Mouse (Mus musculus) fat pad, adult 2 months (tissue): ENCODE results near the gene Podxl2.

Experiments used
- DNase-seq: peaks from one replicate; pipeline ENCODE4 v3.0.0-alpha.2; 2011; ENCODE audit warnings: low read depth, low spot score; ENCODE audit errors: extremely low read depth

Podxl2 gene

GRCm38 (mm10) chr6:88847571-88847970 is 27.3 kb downstream of the Podxl2 start:
- DNase-seq, result no peak

- DNase-seq, result no peak
Observed at GRCm38 (mm10) chr6:88844901-88845565, 29.8 kb downstream of the Podxl2 start.

GRCm38 (mm10) chr6:88843781-88844725 is 30.8 kb downstream of the Podxl2 start:
- no peak for DNase-seq

GRCm38 (mm10) chr6:88843241-88843640 is 31.6 kb downstream of the Podxl2 start:
- DNase-seq, result no peak

GRCm38 (mm10) chr6:88842731-88843151 is 32.1 kb downstream of the Podxl2 start:
- no peak for DNase-seq

GRCm38 (mm10) chr6:88841781-88842689 is 32.8 kb downstream of the Podxl2 start, which contains the start of gene Abtb1:
Gene Abtb1 (minus strand): TSS chr6:88841984.
- DNase-seq, result peak; percentile 99

GRCm38 (mm10) chr6:88841514-88841780 is 33.4 kb downstream of the Podxl2 start:
- DNase-seq, result no peak

- DNase-seq, result no peak
Observed at GRCm38 (mm10) chr6:88840791-88841513, 33.9 kb downstream of the Podxl2 start.

GRCm38 (mm10) chr6:88840211-88840610 is 34.6 kb downstream of the Podxl2 start:
- DNase-seq, result no peak

- no peak for DNase-seq
Observed at GRCm38 (mm10) chr6:88839135-88839970, 35.5 kb downstream of the Podxl2 start.

GRCm38 (mm10) chr6:88838613-88839012 is 36.2 kb downstream of the Podxl2 start:
- no peak for DNase-seq

- no peak for DNase-seq
Observed at GRCm38 (mm10) chr6:88837999-88838398, 36.8 kb downstream of the Podxl2 start.

- DNase-seq, result no peak
Observed at GRCm38 (mm10) chr6:88836178-88836819, 38.5 kb downstream of the Podxl2 start.

GRCm38 (mm10) chr6:88835047-88835446 is 39.8 kb downstream of the Podxl2 start:
- no peak for DNase-seq

GRCm38 (mm10) chr6:88833340-88834140 is 41.3 kb downstream of the Podxl2 start:
- no peak for DNase-seq

- DNase-seq, result no peak
Observed at GRCm38 (mm10) chr6:88832663-88833062, 42.2 kb downstream of the Podxl2 start.

GRCm38 (mm10) chr6:88831456-88831855 is 43.4 kb downstream of the Podxl2 start:
- no peak for DNase-seq

- DNase-seq, result no peak
Observed at GRCm38 (mm10) chr6:88830112-88830702, 44.6 kb downstream of the Podxl2 start.
